Mouse (Mus musculus): ENCODE data around the gene Tmem115. TPM values are rescaled to one million over a fixed set of nuclear protein-coding genes. Genes with fewer than 3 reads are reported as not detected.

Gene Tmem115
- total RNA-seq (2021) = 10 to 100 TPM; 18.4 to 19.9 TPM
- long read RNA-seq, experiment 1, transcript Tmem115-201 (2 exons, 2,194 nt) = major isoform, 36 of 36 reads
- long read RNA-seq, experiment 1, partial matches to known transcripts = 0 of 36 reads
- long read RNA-seq, experiment 1, other reads (novel, unspliced or antisense) = 0 of 36 reads
- long read RNA-seq, experiment 2, transcript Tmem115-201 (2 exons, 2,194 nt) = major isoform, 44 of 45 reads
- long read RNA-seq, experiment 2, partial matches to known transcripts = 0 of 45 reads
- long read RNA-seq, experiment 2, other reads (novel, unspliced or antisense) = 1 of 45 reads

GRCm38 (mm10) chr9:107533791-107534407 lies at the start of gene Tmem115:
Gene Tmem115, plus strand, starts transcription at chr9:107533945.
- DNase-seq = peak; percentile 93
- intact Hi-C loops (cut with DNase I; ENCODE audit: low total_unique reads) = no loop called here

DNA sequence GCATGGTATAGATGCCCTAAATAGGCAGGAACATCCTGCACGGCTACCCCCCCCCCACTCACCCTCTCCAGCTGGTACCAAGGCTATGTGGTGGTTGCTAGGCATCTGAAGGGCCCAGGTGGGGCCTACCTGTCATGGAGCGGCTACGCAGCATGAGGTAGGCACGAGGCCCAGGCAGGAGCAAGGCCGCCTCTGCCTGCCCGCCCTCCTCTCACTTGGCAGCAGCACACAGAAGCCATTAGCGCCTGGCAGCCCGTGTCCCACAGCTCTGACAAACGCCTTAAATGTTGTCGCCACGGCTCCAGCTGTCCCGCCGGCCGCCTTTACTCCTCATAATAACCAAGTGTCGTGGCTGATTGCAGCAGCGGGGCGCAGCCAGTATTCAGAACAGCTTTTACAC lies 49.4 kb upstream of the Tmem115 start:
- peak; percentile 25 for DNase-seq
- intact Hi-C loops (cut with DNase I; ENCODE audit: low total_unique reads) = no loop called here

GRCm38 (mm10) chr9:107484766-107485165 lies 49.0 kb upstream of the Tmem115 start:
- intact Hi-C loops (cut with DNase I; ENCODE audit: low total_unique reads) = no loop called here
- no peak for DNase-seq

DNA sequence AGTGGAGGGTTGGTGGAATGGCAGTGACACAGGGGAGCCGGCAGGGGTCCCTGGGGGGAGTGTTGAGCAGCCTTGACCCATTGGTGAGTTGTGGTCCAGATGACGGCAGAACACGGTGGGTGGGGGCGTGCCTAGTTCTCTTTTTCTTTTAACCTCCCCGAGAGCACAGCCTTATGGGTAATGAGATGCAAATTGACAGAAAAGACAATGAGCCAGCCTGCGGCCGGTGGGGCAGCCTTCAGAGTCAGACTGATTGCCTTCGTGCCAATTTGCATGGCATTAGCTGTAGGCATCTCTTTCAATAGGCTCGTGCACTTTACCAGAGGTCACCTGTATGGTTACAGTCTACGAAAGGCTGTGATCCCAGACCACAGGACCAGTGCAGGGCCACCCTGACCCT lies 47.7 kb upstream of the Tmem115 start:
- intact Hi-C loops (cut with DNase I; ENCODE audit: low total_unique reads) = no loop called here
- no peak for DNase-seq

DNA sequence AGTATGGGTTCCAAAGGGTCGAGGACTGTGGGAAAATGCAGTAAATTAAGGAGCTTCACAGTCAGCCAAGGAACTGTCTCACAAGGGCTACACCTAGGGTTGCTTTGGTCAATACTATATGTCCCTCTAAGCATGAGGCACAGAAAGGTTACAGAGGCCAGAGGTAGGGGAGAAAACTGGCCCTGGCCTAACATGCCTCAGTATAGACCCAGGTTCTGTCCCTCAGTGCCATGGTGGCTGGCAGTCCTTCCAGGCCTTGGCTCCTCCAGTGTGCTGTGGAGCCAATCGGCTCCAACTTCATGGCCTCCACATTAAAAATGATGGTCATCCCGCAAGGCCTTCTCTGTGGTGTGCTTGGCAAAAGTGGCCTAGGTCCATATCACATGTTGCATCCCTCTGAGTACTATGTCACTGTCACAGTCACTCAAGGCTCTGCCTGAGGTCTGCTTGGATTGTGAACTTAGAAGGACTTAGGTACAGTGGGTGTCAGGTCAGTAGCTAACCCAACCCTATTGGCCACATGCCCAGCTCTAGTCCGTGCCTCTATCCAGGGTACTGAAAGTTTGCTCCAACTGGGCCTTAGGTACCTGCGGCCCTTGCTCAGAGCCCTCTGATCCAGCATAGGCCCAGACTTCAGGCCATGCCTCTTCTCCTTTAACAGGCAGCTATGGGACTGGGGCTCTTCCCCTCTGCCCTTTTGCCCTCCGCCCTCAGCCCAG lies 47.1 kb upstream of the Tmem115 start:
- DNase-seq = peak; percentile 29
- intact Hi-C loops (cut with DNase I; ENCODE audit: low total_unique reads) = no loop called here

DNA sequence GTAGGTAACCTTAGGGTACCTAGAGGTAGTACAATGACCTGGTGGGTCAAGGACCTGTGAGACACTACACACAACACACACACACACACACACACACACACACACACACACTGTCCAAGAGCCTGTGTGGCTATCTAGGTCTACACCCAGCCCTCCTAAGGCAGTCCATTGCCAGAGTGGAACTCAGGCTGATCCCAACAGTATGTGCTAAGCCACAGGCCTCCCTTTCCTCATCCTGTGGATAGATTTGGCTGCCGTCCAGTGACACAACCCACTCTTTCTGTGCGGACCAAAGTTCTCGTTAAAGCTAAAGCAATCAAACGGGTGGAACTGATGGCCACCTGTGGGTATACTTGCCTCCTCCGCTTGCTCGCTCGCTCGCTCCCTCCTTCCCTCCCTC lies 43.6 kb upstream of the Tmem115 start:
- intact Hi-C loops (cut with DNase I; ENCODE audit: low total_unique reads) = no loop called here
- DNase-seq = no peak

- intact Hi-C loops (cut with DNase I; ENCODE audit: low total_unique reads) = no loop called here
- no peak for DNase-seq
These were observed 43.1 kb upstream of the Tmem115 start for GRCm38 (mm10) chr9:107490625-107491024.

- intact Hi-C loops (cut with DNase I; ENCODE audit: low total_unique reads) = no loop called here
- DNase-seq = no peak
These were observed 40.2 kb upstream of the Tmem115 start for GRCm38 (mm10) chr9:107493511-107493910.

DNA sequence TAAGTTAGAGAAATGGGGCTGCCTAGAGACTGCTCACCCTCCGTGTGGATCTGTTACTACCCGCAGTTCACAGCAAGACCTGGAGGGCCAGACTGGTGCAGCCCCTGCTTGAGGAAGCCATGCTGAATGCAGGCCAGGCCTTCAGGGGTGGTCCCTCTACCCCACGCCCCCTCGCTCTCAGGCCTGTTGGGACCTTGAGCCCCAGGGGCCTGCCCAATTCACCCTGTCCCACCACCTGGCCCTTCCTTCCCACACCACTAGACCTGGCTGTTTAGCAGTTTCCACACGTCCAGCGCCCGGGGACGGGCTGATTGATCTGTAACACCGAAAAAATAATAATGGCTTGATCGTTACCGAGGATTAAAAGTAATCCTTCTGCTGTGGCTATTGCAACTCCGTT lies 39.5 kb upstream of the Tmem115 start:
- no peak for DNase-seq
- intact Hi-C loops (cut with DNase I; ENCODE audit: low total_unique reads) = no loop called here

- intact Hi-C loops (cut with DNase I; ENCODE audit: low total_unique reads) = no loop called here
- DNase-seq = no peak
These were observed 37.4 kb upstream of the Tmem115 start for GRCm38 (mm10) chr9:107496359-107496758.

- no peak for DNase-seq
- intact Hi-C loops (cut with DNase I; ENCODE audit: low total_unique reads) = no loop called here
These were observed 32.9 kb upstream of the Tmem115 start for GRCm38 (mm10) chr9:107500708-107501286.

GRCm38 (mm10) chr9:107502131-107502846 lies 31.5 kb upstream of the Tmem115 start:
- DNase-seq = no peak
- intact Hi-C loops (cut with DNase I; ENCODE audit: low total_unique reads) = no loop called here

DNA sequence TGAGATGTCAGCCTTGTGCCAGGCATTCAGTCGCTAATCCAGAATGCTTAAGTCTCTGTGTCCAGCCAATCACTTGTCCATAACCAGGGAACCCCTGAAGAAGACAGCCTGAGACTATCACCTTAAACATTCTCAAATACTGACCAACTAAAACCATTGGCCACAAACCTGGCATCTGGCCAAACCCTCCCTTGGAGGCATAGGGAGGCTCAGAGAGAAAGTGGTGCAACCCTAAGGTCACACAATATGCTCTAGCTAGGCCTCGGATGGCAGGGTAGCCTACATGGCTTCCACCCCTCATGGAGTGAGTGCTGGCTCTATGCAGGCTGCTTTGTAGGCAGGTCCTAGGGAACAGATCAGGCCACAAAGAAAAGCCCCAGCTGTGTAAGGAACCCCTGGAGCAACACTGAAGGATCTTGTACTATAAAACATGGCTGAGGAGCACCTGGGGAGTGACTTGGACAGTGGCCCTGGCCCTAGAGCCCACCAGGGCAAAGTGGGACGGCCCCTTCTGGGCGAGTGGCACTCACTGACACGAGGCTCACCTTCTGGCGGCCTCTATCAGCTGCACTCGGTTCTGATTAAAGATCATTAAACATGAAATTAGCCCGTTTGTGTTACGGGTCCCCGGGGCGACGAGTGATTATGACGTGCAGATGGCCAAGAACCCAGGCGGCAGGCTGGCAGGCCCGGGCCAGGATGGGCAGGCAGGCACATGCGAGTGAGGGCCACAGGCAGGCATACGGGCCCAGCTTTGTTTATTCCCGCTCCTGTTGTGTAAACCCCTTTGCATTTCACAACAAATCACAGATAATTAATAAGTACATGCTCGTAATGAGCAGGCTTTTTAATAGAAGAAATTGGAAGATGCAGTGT lies 28.8 kb upstream of the Tmem115 start:
- DNase-seq = no peak

DNA sequence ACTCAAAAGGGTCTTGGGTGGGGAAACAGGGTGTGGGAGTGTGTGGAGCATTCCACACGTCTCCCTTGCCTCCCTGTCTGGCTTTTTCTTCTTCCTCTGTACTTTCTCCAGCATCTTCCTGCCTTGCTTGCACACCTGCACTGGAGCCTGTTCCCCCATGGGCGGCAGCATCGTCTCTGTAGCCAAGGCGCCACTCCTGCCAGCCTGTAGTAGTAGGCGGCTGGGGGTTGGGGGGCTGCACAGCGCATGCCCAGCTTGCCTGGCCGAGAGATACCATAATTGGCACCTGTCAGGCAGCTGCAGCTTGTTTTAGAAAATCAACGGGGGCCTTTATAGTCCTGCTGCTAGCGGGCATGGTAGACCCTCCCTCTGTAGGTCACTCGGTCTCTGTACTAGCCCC lies 25.5 kb upstream of the Tmem115 start:
- intact Hi-C loops (cut with DNase I; ENCODE audit: low total_unique reads) = no loop called here
- no peak for DNase-seq

More for the DNA sequence above, 28.8 kb upstream of the Tmem115 start:
- intact Hi-C loops (cut with DNase I; ENCODE audit: low total_unique reads) = no loop called here

- intact Hi-C loops (cut with DNase I; ENCODE audit: low total_unique reads) = loop anchor here (10.0 kb wide), 2 partner anchors 46 to 616 kb away; partner anchors contain the start of gene Manf
- no peak for DNase-seq
These were observed 23.2 kb upstream of the Tmem115 start for GRCm38 (mm10) chr9:107510384-107511100.

DNA sequence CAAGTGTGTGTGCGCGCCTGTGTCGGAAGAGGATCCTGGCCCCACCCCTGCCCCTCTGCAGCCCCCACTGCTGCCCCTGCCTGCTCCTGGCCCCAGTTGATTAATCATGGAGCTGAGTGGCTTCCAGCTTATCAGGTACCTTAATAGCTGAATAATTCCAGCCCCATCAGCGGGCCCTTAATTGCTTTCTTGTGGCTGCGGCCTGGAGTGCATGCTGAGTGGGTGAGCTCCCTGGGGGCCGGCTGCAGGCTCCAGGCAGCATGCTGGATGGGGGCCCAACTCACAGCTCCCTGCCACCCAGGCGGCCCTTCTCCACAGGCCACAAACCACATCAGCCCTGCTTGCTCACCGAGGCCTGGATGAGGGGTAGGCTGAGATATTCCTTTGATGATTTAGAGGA lies 22.3 kb upstream of the Tmem115 start:
- no peak for DNase-seq
- intact Hi-C loops (cut with DNase I; ENCODE audit: low total_unique reads) = loop anchor here (10.0 kb wide), 2 partner anchors 47 to 617 kb away; partner anchors contain the start of gene Manf

- DNase-seq = no peak
- intact Hi-C loops (cut with DNase I; ENCODE audit: low total_unique reads) = loop anchor here (2.0 to 10.0 kb wide), 3 partner anchors 48 to 618 kb away; partner anchors contain the start of gene Manf
These were observed 21.4 kb upstream of the Tmem115 start for GRCm38 (mm10) chr9:107512326-107512725.

Data from gastrocnemius, postnatal 14 days (tissue).